Mouse (Mus musculus) v-Abl transformed pro-B cells (cell line): Measurements from ENCODE around the gene Klrb1c.
"Not testable (repeated sequence)": the region's sequence is repeated elsewhere in the genome, so short reads cannot be mapped to it uniquely, and the experiment has no call there.

Experiments used
- in situ Hi-C, 2 experiments: fragments of 400-800 bp; cut with MboI; formaldehyde crosslinking; loops; one replicate each; pipeline ENCODE4 v1.15.1; 2025; ENCODE audit not compliant: unreplicated experiment in 2 of 2

Gene Klrb1c

DNA sequence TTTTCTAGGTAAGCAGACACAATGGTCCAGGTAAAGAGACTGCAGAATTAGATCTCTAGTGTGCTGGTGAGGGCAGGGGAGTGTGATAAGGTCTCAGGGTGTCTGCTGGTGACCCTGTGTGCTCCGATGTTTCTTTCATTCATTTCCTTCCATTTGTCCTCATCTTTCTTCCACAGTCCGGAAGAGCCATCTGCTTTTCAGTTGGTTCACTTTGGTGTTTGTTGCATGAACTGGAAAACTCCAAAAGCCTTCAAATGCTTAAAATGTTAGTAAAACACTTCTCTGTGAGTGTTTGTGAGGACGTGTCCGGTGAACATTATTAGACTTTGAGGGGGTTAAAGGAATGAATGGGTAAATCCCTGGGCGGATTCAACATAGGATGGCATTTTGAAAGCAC, 27.9 kb downstream of the Klrb1c start:
- in situ Hi-C loops: loop anchor here (5.0 to 10.0 kb wide), 2 partner anchors 159 to 326 kb away; partner anchors contain the start of gene Fkbp4 (in 1 of the 2)

DNA sequence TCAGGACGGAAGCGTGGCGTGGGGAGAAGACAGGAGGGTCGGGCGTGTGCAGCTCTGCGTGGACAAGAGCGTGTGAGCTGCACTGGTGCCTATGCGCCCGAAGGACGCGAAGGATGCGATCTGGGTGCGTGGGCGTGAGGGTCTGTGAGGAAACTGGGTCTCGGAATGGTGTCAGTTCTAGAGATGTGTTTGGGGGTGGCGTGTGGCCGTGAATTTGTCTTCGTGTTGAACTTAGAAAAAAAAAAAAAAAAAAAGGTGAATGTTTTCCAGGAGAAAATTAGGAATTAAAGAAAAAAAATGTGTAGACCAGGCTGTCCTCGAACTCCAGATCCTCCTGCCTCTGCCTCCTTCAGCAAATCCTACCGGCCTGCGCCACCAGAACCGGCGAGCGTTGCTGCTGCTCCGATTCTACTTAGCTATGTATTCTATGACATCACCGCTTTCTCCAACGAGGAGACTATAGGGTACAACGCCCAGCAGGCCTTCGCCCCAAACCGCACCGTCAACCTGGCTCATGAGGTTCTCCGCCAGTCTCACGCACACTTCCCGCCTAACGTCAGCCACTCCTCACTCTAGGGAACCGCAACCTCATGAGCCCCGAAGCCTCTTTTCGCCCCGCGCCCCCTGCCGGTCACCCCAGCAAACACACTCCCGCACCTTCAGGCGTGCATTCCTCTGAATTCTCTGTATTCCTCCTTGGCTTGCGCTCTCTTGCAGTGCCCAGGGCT, 28.4 kb downstream of the Klrb1c start:
- in situ Hi-C loops: loop anchor here (5.0 to 10.0 kb wide), 2 partner anchors 158 to 326 kb away; partner anchors contain the start of gene Fkbp4 (in 1 of the 2)

DNA sequence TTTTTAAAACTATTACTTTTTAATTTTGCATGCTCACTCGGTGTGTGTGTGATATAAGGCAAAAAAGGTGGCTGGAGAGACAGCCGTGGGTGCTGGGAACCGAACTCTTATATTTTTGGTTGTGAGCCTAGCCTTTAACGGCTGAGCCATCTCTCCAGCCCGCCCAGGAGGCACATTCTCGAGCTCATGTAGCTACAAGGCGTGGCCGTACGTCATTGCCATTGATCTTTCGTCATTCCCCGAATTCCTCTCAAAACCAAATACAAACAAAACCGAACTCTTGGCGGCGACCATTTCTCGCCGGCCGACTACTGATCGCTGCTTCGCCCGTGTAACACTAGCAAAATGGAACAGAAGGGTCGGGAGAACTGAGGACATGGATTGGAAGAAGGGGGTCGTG, 29.0 kb downstream of the Klrb1c start:
- in situ Hi-C loops: loop anchor here (5.0 to 10.0 kb wide), 2 partner anchors 158 to 325 kb away; partner anchors contain the start of gene Fkbp4 (in 1 of the 2)

DNA sequence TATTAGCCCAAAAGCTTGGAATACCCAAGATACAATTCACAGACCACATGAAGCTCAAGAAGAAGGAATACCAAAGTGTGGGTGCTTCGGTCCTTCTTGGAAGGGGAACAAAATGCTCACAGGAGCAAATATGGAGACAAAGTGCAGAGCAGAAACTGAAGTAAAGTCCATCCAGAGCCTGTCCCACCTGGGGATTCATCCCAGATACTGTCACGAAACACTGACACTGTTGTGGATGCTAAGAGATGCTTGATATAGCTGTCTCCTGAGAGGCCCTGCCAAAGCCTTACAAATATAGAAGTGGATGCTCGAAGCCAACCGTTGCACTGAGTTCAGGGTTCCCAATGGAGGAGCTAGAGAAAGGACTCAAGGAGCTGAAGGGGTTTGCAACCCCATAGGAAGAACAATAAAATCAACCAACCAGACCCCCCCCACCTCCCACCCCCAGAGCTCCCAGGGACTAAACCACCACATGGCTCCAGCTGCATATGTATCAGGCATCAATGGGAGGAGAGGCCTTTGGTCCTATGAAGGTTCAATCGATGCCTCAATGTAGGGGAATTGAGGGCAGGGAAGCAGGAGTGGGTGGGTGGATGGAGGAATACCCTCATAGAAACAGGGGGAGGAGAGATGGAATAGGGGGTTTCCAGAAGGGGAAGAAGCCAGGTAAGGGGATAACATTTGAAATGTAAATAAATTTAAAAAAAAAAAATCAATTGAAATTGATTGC, 29.6 kb downstream of the Klrb1c start:
- in situ Hi-C loops: no loop called here

GRCm38 (mm10) chr6:128755402-128755763, 33.6 kb downstream of the Klrb1c start:
- in situ Hi-C loops: not testable (repeated sequence)

GRCm38 (mm10) chr6:128754748-128755401, 34.1 kb downstream of the Klrb1c start:
- in situ Hi-C loops: not testable (repeated sequence)

DNA sequence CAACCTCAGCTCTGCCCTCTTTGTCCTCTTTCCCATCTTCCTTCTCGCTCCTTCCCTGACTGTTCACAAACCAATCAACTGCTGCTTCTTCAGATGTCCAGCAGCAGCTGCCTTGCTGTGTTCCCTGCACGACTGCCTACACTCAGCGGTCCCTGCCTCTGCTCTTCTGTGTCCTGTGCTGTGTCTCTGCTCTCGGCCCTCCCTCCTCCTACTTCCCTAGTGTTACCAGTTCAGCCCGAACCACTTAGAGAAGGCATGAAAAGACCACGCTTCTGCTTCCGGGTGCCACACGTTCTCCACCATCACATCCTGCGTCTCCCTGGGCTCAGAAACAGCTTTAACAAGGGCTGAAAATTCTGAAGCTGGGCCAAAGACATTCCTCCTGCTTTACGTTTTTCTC, 34.8 kb downstream of the Klrb1c start:
- in situ Hi-C loops: not testable (repeated sequence)

DNA sequence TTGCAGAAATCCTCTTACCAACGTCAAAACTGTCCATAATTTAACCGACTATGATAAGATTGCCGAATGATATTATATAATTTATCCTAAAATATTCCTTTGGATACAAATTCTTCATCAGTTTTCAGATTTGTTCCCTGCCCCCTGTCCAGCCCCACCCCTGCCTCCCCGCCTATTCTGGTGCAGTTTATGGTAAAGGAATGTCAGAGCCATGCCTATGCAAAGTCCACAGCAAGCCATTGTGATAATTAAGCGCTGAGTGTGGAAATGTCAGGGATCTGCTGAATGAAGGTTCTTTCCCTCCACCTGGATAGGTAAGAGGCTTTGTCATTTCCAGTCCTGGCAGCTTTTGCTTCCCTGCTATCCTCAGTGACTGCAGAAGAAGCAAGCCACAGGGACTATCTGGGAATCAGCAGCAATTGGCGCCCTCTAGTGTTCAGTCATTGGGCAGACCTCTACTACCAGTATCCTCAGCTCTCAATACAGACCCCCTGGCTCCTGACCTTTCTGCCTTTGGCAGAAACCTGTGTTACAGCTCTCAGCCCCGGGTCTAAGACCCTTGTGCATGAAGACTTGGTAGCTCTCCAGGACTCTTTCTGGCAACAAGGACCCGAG, 35.3 kb downstream of the Klrb1c start:
- in situ Hi-C loops: not testable (repeated sequence)

GRCm38 (mm10) chr6:128747006-128747405, 42.0 kb downstream of the Klrb1c start:
- in situ Hi-C loops: loop anchor here in 1 of 2 experiments (5.0 to 10.0 kb wide), 2 partner anchors 90 to 112 kb away; no protein-coding TSS in a partner anchor

DNA sequence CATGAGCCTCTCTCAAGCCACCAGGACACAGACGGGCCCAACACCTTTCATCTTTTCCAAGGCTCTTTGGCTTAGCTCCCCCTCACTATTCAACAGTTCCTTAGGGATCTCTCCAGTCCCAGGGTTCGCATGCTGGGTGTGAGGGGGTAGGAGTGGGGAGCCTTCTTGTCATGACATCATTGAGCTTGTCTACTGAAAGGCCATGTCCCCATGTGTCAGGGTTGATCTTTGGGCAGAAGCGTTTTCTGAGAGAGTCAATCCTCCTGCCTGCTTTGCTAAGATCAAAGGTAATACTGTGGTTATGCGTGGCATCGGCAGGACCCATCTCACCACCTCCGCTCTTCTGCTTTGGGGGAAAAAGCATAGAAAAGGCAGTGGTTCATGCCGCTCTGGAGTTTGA, 51.6 kb downstream of the Klrb1c start:
- in situ Hi-C loops: no loop called here

- in situ Hi-C loops: no loop called here
Measured at GRCm38 (mm10) chr6:128736100-128736499, 52.9 kb downstream of the Klrb1c start.

DNA sequence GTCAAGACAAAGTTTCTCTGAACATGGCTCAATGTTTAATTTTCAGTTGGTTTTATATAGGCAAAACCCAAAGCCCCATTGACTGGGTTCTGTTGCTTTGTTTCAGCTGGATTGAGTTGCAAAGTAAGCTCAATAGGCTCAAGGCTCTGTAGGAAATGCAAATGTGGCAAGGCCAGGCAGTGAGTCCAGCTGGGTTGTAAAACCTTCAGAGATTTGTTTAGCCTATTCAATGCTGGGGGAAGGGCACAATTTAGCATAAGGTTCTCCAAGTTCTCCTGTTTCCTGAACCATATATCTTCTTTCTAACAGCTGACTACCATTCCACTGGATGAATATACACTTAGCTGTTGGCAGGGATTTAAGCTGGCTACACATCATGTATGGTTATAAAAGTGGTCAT, 54.1 kb downstream of the Klrb1c start:
- in situ Hi-C loops: loop anchor here in 1 of 2 experiments (5.0 kb wide), 1 partner anchor 93 kb away; no protein-coding TSS in a partner anchor

DNA sequence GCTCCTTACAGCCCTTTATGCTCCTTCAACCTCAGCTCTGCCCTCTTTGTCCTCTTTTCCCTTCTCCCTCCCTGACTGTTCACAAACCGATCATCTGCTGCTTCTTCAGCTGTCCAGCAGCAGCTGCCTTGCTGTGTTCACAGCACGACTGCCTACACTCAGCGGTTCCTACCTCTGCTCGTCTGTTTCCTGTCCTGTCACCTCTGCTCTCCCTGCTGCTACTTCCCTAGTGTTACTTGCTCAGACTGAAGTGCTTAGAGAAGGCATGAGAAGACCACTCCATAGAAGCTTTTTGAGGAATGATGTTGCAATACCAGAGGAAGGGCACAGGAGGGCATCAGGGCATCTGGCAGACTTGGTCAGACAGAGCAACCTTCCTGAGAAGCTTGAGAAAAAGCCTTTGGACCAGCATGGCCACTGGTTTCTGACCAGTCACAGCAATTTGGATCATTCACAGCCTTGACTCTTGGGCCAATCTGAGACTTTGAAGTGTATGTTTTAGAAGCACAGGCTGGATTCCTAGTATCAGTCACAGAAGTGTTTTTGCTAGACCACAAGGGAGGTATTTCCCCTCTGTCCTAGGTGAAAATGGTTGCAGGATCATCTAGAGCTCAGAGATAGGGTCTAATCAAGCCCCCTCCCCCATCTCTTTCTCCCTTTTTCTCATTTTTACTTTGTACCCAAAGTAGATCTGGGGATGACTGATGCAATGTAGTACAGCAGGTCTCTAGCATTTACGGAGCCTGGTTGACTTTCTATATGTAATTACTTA, 54.9 kb downstream of the Klrb1c start:
- in situ Hi-C loops: loop anchor here in 1 of 2 experiments (5.0 kb wide), 1 partner anchor 92 kb away; no protein-coding TSS in a partner anchor

DNA sequence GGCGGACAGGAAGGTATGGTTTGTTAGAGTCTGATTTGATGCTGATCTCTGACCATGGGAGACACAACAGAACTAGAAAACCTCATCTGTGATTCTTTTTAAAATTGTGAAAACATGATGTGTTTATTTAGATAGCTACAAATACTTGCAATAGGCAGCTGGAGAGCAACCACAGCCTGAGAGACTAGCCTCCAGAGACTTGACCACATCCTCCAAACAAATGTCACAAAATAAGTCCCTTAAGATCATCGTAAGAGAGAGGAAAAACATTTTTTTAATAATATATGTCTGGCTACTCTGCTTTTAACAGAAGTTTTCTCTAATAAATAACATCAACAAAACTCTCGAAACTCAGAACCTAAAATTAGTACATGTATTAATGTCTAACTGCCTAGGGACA, 57.0 kb downstream of the Klrb1c start:
- in situ Hi-C loops: loop anchor here in 1 of 2 experiments (5.0 kb wide), 1 partner anchor 90 kb away; no protein-coding TSS in a partner anchor
